Mouse (Mus musculus): ENCODE results near the gene Htr2b.

Gene Htr2b

GRCm38 (mm10) chr1:86111779-86112178 lies at the start of gene Htr2b:
Htr2b (minus strand) TSS chr1:86111970.
- peak; percentile 6 for DNase-seq

DNA sequence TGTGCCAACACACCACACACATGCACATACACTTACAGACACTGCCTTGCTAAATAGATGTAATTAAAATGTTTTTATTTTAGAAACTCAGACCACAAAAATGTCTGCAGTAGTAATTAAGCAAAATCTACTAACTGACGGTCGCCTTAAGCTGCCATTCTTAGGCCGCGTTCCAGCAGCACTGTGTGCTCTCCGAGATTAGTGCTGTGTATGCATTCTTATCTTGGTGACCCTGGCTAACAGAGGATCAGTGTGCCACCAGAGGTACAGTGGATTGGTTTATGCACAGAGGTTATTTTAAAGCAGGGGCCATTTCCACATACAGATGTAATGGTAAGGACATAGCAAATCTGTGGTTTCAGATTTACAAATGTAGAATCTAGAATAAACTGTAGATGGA lies 49.3 kb upstream of the Htr2b start:
- no peak for DNase-seq

- DNase-seq: no peak
Measured at GRCm38 (mm10) chr1:86160479-86160878, 48.7 kb upstream of the Htr2b start.

- no peak for DNase-seq
Measured at GRCm38 (mm10) chr1:86160059-86160458, 48.3 kb upstream of the Htr2b start.

DNA sequence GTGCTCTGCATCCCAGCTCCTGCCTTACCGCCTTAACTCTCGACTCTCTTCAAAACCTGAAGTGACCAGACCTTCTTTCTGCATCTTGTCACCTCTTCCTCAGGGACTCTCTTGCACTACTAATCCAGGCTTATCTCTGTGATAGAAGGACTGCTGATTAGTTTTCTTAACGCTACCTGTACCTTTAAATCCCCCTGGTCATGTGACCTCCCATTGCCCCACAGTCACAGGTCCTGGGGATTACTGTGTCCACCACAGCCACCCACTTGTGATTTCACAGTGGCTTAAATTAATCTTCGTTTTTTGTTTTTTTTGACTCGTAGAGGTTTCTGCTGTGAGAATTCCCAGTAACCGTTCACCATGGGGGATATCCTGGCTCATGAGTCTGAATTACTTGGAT lies 44.8 kb upstream of the Htr2b start:
- no peak for DNase-seq

- no peak for DNase-seq
Measured at GRCm38 (mm10) chr1:86156075-86156474, 44.3 kb upstream of the Htr2b start.

DNA sequence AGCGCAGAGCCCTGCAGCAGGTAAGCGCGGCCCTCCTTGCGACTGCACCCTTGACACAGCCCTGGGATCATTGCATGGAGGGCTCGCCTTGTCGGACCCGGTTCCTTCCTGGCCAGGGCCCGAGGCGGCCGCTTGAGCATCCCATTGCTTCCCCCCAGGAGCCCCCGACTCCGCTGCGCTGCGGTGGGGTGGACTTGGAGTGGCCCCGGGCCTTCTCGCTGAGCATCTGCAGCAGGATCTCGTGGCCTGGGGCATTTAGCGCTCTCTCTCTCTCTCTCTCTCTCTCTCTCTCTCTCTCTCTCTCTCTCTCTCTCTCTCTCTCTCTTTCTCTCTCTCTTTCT lies 43.0 kb upstream of the Htr2b start:
- DNase-seq: no peak

DNA sequence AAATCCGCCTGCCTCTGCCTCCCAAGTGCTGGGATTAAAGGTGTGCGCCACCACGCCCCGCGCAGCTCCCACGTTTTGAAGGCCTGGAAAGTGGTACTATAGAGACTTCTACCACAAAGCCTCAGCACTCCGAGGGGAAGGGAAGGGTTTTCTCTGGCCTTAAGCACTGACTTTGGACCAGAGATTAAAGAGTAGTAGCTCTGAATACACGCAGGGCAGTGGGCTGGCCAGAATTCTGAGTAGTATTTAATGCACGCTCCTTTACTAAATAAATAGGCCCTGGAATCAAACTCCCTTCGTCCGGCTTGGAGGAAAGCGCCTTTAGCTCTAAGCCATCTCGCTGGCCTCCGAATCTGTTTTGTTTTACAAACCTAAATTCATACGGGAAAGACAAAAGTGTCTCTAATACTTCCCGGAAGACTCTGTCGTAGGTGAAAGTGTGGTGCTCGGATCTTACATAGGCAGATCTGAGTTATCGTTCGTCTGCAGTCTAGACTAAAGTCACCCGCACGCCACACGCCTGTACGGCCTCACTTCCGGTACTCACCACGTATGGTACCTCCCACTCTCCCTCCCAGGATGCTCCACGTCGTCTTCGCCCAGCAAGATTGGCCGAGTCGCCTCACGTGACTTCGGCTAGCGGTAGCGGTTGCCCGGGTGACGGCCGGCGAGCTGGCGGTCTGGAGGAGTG lies 42.5 kb upstream of the Htr2b start, which contains the start of gene Armc9:
Gene Armc9, plus strand, starts transcription at position 648 of the 691 bp plus-strand sequence.
- peak; percentile 89 for DNase-seq

- no peak for DNase-seq
Measured at GRCm38 (mm10) chr1:86152618-86153017, 40.8 kb upstream of the Htr2b start.

- DNase-seq: no peak
Measured at GRCm38 (mm10) chr1:86151376-86151775, 39.6 kb upstream of the Htr2b start.

GRCm38 (mm10) chr1:86150929-86151328 lies 39.2 kb upstream of the Htr2b start:
- DNase-seq: no peak

GRCm38 (mm10) chr1:86148161-86148560 lies 36.4 kb upstream of the Htr2b start:
- DNase-seq: no peak

GRCm38 (mm10) chr1:86147557-86147956 lies 35.8 kb upstream of the Htr2b start:
- no peak for DNase-seq

DNA sequence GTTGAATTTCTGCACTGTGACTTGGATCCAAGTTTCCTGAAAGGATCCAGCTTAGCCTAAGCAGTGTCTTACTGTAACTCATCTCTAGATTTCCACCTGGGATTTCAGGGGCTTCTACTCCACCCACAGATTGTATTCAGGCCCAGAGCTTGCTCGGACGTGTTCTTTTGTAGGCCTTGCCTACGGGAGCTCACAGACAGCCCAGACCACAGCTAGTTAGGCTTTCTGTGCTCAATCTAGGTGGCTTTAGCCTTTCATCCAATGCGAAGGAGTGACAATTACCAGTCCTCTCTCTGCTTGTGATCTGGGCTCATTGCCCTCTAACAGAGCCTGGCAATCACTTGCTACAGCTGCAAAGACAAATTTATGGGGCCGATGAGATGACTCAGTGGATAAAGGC lies 34.5 kb upstream of the Htr2b start:
- no peak for DNase-seq

DNA sequence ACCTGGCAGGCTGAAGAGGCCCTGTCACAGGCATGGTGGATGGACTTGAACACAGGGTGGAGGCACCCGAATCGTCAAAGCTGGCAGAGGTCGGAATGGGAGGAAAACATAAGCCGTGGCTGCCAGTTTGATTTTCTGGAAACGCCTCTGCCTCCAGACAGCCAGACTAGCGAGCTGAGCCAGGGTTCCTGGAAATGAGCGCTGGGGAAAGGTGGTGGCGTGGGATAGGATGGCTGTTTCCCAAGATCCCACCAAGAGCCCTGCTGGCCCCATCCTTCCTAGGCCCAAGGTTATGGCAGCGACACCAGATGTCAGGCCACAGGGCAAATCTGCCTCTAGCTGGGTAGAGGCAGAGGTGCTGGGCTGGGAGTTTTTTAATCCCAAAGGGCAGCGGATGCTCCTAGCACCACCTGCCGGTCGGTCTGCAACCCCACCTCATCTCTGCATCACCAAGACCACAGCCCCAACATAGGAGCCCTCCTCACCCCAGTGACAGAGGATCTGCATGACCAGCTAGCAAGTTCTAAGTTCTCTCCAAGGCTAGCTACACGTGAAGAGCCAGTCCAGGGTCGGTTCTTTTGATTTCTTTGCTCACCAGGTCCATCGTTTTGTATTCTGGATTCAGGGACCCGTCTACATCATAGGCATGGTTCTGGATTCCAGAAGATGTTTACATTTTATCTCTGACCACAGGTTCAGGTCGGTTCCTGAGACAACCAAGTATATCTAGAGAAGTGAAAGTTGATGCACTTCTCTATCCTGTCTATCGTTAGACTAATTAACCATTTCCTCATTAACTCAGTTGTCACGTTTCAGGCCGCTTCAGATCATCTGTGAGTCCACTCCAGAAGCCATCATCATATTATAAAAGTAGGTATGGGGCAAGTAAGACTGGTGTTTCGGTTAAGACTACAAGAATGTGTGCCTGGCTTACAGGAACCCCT lies 32.5 kb upstream of the Htr2b start:
- no peak for DNase-seq

DNA sequence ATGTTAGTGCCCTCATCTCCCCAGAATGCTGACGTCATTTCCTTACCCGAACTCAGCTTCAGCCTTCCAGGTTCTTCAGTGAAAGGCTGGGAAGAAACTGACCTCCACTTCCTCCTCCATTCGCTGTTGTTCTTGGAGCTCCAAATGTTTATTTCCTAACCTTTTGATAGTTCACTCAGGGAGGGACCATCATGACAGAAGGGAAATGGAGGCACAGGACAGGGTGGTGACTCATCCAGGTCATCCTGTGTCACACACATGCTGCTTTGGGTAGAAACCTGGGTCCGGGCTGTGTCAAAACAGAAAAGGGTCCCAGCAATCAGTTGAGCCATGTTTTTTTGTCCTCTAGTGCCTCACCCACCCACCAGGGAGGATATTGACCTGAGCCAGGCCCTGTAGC lies 31.4 kb upstream of the Htr2b start:
- DNase-seq: no peak

DNA sequence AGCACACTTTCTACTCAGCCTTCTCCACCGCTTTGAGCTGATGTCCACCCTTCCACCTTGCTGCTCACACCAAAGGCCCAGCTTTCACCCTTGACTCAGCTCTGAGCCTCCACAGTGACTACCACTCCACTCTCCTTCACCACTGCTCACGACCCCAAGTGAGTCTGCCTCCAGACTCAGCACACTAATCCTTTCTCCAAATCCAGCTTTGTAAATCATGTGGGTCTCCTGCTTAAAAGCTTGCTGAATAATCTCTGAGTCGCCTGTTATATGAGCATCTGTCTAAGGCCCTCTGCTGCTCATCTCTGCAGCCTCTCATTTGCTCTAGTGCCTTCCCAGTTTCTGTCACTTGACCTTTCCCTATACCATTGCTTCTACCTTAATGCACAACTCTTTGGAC lies 29.3 kb upstream of the Htr2b start:
- no peak for DNase-seq

GRCm38 (mm10) chr1:86135315-86135714 lies 23.5 kb upstream of the Htr2b start:
- DNase-seq: no peak

DNA sequence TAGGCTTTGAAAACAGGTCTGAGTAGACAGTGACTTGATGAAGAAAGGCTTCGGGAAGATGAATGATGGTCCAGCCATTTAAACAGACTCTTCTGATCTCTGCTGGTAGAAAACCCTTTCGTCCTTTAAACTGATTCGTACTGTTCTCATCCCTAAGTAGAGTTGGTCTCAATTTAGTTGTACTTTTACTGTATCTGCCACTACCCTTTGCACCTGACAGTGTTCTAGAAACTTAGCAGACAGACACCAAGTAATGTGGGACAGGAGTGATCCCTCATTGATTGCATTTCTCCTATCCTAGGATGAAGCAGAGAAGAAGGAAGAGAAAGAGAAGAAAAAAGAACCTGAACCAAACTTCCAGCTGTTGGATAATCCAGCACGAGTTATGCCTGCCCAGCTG lies 21.6 kb upstream of the Htr2b start, which contains the start of gene Gm21972:
Gene Gm21972, plus strand, starts transcription at position 301 of the 400 bp plus-strand sequence.
- DNase-seq: no peak

DNA sequence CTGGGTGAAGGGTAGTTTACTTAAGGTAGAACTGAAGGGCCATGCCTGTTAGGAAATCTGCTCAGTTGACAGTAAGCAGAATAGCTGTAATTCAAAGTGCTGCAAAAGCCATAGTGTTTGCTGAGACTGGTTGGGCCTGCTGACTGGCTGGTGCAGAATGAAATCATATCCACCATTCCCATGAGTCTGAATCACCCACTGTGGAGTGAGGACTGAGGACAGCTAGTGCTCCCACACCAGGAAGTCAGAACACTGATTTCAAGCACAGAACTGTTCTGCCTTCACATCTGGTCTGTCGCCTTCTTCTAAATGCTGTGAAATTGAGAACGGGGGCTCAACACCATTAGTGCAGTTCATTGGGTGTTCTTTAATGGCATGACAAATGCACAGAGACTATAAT lies 14.3 kb upstream of the Htr2b start:
- no peak for DNase-seq

DNA sequence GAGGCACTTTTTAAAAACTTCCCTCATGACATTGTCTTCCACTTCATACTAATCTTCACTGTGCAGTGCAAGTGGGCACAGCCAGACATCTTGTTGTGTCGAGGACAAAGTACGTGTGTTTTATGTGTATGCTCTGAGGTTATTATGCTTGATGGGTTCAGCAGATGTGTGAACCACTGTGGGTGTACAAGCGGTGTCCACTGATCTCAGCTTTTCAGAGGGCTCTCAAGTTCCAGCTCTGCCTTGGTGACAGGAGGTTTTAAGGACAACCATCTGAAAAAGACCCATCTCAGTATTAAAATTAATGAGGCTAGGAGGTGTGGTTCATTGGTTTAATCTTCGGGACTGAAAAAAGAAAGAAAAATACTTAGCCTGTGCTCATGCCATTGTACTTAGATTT lies 7.8 kb upstream of the Htr2b start:
- no peak for DNase-seq

- DNase-seq: no peak
Measured at GRCm38 (mm10) chr1:86114141-86114540, 2.4 kb upstream of the Htr2b start.

GRCm38 (mm10) chr1:86105054-86105453 lies 6.7 kb downstream of the Htr2b start:
- no peak for DNase-seq

- no peak for DNase-seq
Measured at GRCm38 (mm10) chr1:86094413-86094812, 17.4 kb downstream of the Htr2b start.

Data from cerebellum, adult 8-10 months (tissue).